Mouse (Mus musculus) neural tube, embryonic 11.5 days (tissue): Measurements from ENCODE around the gene Spg21. TPM values are rescaled to one million over a fixed set of nuclear protein-coding genes. Genes with fewer than 3 reads are reported as not detected.

Experiments
- ATAC-seq: fragments of 200-750 bp; cut with Nextera tagmentation; 2 replicates; pipeline ENCODE4 v1.8.0; 2017; ENCODE audit warnings: moderate number of reproducible peaks, mild to moderate bottlenecking, moderate TSS enrichment, moderate library complexity; ENCODE audit not compliant: insufficient read depth, low FRiP score, low TSS enrichment
- DNase-seq: peaks from one replicate; pipeline ENCODE4 v3.0.0-alpha.2; 2015; ENCODE audit warnings: low spot score
- H3K27ac ChIP-seq: fragments of 300-500 bp; sonication (generic); 2 replicates; pipeline ENCODE4 v1.5.1; 2014; ENCODE audit warnings: low read depth, mild to moderate bottlenecking, low read length
- H3K27me3 ChIP-seq: fragments of 300-500 bp; sonication (generic); 2 replicates; pipeline ENCODE4 v1.6.1; 2014; ENCODE audit warnings: mild to moderate bottlenecking, low read length, mixed read lengths; ENCODE audit not compliant: control insufficient read depth, insufficient read depth
- H3K36me3 ChIP-seq: fragments of 300-500 bp; sonication (generic); 2 replicates; pipeline ENCODE4 v1.6.1; 2014; ENCODE audit warnings: mild to moderate bottlenecking, low read length, moderate library complexity, mixed read lengths; ENCODE audit not compliant: control insufficient read depth, insufficient read depth
- H3K4me1 ChIP-seq: fragments of 300-500 bp; sonication (generic); 2 replicates; pipeline ENCODE4 v1.6.1; 2014; ENCODE audit warnings: low read length, mixed read lengths; ENCODE audit not compliant: control insufficient read depth, insufficient read depth
- H3K4me2 ChIP-seq: fragments of 300-500 bp; sonication (generic); 2 replicates; pipeline ENCODE4 v1.6.1; 2014; ENCODE audit warnings: low read depth, mild to moderate bottlenecking, moderate library complexity
- H3K4me3 ChIP-seq: fragments of 300-500 bp; sonication (generic); 2 replicates; pipeline ENCODE4 v1.5.1; 2014; ENCODE audit warnings: low read depth, low read length
- H3K9ac ChIP-seq: fragments of 300-500 bp; sonication (generic); 2 replicates; pipeline ENCODE4 v1.6.1; 2014; ENCODE audit warnings: mild to moderate bottlenecking, low read length
- H3K9me3 ChIP-seq: fragments of 300-500 bp; sonication (generic); 2 replicates; pipeline ENCODE4 v1.6.1; 2016; ENCODE audit warnings: low read length; ENCODE audit not compliant: control insufficient read depth
- WGBS: fragments of 180-500 bp; shearing (Covaris S2); extraction: QIAGEN DNeasy Blood & Tissue Kit; methylation state at CpG from one replicate; pipeline ENCODE4 v1.1.7; 2014; 5-methylcytosine and 5-hydroxymethylcytosine counted together
- polyA plus RNA-seq: library from polyadenylated mRNA; unstranded; fragments of >200 nt; fragmentation: Nextera tagmentation; extraction: Ambion mirVana; gene quantifications from 2 replicates; pipeline ENCODE4 v1.2.1, GENCODE M21; 2014

Gene Spg21
- polyA plus RNA-seq, 1 experiment from 2014 or later, result 131 TPM

- no peak overlapping the region for H3K4me3 ChIP-seq
- WGBS, result 90% methylated on average over 5 of the region's 5 CpGs
- no peak overlapping the region for H3K27ac ChIP-seq
- no peaks in the 10 kb centered on the region for H3K27me3 ChIP-seq
- H3K9ac ChIP-seq, result no peak overlapping the region
- ATAC-seq (no peak), DNase-seq (no peak)
- H3K36me3 ChIP-seq, result no peaks in the 10 kb centered on the region
- H3K4me1 ChIP-seq, result no peaks in the 10 kb centered on the region; the same call in 1 of the 2 replicates
- no peaks in the 10 kb centered on the region for H3K9me3 ChIP-seq
- H3K4me2 ChIP-seq, result no peak overlapping the region
Measured at GRCm38 (mm10) chr9:65430921-65431320, 29.8 kb upstream of the Spg21 start.

DNA sequence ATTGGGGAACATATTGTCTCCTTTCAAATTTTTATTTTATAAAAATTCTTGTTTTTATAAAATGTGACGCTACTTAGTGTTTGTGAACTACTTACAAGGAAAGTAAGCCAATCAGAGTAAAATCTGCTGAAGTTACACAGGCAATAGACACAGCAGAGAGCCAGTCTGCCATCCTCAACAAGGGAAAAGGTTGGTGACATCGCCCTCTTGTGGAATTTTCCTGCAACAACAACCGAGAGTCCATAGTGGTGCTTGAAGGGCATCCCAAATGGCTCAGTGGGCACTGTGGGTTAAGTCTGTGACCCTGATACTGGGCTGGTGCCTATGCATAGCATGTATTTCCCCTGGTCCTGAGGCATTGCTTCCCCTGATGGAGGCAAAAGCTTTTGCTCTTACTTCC is 28.5 kb upstream of the Spg21 start:
- Histone ChIP-seq H3K9me3 (no peaks in the 10 kb centered on the region), H3K27me3 (no peaks in the 10 kb centered on the region), H3K4me1 (no peaks in the 10 kb centered on the region; the same call in 1 of the 2 replicates), H3K4me3 (no peak overlapping the region), H3K27ac (no peak overlapping the region), H3K36me3 (no peaks in the 10 kb centered on the region), H3K9ac (no peak overlapping the region), H3K4me2 (no peak overlapping the region)
- 5% methylated on average over 3 of the region's 3 CpGs for WGBS
- peak; percentile 78 for DNase-seq
- ATAC-seq, result no peak

- peak; percentile 43 for DNase-seq
- Histone ChIP-seq H3K4me3 (no peak overlapping the region), H3K9me3 (no peaks in the 10 kb centered on the region), H3K27me3 (no peaks in the 10 kb centered on the region), H3K4me1 (no peaks in the 10 kb centered on the region; the same call in 1 of the 2 replicates), H3K36me3 (no peaks in the 10 kb centered on the region), H3K4me2 (no peak overlapping the region), H3K9ac (no peak overlapping the region), H3K27ac (no peak overlapping the region)
- WGBS, result 73% methylated on average over 5 of the region's 5 CpGs
- no peak for ATAC-seq
Measured at GRCm38 (mm10) chr9:65434140-65434539, 26.6 kb upstream of the Spg21 start.

DNA sequence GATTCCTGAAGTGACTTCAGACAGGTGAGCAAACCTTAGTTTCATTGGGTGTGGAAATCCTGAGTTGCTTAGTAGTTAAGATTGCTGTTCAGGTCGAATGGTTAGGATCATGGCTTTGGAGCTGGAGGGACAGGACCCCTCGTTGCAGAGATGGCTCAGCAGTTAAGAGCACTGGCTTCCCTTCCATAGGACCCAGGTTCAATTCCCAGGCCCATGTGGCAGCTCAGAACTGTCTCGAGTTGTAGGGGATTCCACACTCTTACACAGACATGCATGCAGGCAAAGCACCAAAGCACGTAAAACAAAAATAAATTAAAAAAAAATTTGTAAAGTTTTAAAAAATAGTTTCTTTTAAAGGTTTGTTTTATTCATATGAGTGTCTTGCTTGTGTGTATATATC is 25.5 kb upstream of the Spg21 start:
- Histone ChIP-seq H3K4me1 (no peaks in the 10 kb centered on the region; the same call in 1 of the 2 replicates), H3K4me3 (no peak overlapping the region), H3K9me3 (no peaks in the 10 kb centered on the region), H3K4me2 (no peak overlapping the region), H3K27ac (no peak overlapping the region), H3K36me3 (no peaks in the 10 kb centered on the region), H3K27me3 (no peaks in the 10 kb centered on the region), H3K9ac (no peak overlapping the region)
- WGBS, result 73% methylated on average over 4 of the region's 4 CpGs
- DNase-seq, result no peak
- 0 out of 2 replicates have a peak, but pooled peaks have one; percentile 20 for ATAC-seq

DNA sequence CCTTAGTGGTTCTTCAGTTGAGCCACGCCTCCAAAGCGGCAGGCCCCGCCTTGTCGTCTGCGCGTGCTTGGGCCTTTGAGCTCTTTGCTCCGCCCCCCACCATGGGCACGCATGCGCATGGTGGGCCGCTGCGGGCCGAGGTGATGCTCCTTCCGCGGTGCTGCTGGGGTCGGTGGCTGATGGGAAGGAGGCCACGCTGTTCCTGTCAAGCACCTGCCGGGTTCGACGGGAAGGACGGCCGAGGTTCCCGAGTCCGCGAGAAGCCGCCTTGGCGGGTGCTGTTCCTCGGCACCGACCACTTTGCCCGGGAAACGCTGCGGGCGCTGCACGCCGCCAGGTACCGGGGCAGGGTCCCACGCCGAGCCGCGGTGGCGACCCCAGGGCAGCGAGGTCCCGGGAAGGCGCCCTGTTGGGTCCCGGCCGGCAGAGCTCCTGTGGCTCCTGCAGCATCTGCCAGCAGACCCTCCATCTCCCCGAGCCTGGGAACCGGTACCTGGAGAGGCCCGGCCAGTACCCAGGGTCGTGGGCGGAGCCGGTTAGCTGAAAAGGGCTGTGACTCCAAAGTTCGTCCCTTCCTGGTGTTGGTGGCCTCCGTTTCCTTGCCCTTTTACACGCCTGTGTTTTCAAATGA is 25.0 kb upstream of the Spg21 start, which contains the start of gene Mtfmt:
Gene Mtfmt (plus strand): TSS at position 112 of the 631 bp plus-strand sequence.
- Histone ChIP-seq H3K27me3 (no peaks in the 10 kb centered on the region), H3K4me2 (peak within 1 kb of the TSS; percentile 69), H3K9ac (peak within 1 kb of the TSS; percentile 74), H3K4me3 (peak within 1 kb of the TSS; percentile 93), H3K4me1 (no peaks in the 10 kb centered on the region; the same call in 1 of the 2 replicates), H3K36me3 (no peaks in the 10 kb centered on the region), H3K9me3 (no peaks in the 10 kb centered on the region), H3K27ac (no peak within 1 kb of the TSS)
- under 1% methylated on average over 54 of the region's 54 CpGs for WGBS
- ATAC-seq, result peak; percentile 63
- peak; percentile 97 for DNase-seq

DNA sequence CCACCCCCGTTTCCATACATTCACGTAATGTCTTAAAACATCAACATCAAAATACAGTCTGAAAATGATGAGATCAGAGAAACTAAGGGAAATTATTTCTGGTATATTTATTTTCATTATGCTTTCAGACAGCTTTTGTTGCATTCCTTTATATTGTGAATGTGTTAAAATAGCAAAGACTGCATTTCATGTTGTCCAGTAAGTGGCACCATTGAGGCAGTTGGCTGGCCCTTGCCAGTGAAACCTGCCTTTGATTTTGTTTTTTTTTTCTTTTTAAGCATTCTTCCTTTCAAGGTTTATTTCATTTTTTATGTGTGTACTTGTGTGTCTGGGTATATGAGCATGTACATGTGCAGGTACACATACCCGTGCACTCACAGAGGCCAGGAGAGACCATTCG is 16.1 kb upstream of the Spg21 start:
- Histone ChIP-seq H3K4me1 (no peaks in the 10 kb centered on the region), H3K27me3 (no peaks in the 10 kb centered on the region), H3K36me3 (peaks cover 9% of the 10 kb centered on the region), H3K4me2 (no peak overlapping the region), H3K27ac (no peak overlapping the region), H3K9ac (no peak overlapping the region), H3K4me3 (no peak overlapping the region), H3K9me3 (no peaks in the 10 kb centered on the region)
- DNase-seq (no peak), ATAC-seq (no peak)
- 94% methylated on average over 4 of the region's 4 CpGs for WGBS

DNA sequence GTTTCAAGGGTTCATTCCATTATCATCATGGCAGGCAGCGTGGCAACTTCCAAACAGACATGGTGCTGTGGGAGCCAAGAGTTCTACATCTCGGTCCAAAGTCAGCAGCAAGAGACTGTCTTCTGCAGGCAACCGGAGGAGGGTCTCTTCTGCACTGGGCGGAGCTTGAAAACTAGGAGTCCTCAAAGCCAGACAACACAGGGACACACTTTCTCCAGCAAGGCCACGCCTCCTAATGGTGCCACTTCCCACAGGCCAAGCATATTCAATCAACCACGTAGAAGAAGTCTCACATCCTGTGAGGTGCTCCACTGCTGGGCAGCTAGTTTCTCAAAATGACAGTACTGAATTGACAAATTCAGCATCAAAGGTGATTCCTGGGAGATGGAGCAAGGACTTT is 12.8 kb upstream of the Spg21 start:
- Histone ChIP-seq H3K4me1 (no peaks in the 10 kb centered on the region), H3K27ac (no peak overlapping the region), H3K27me3 (no peaks in the 10 kb centered on the region), H3K36me3 (peaks cover 7% of the 10 kb centered on the region; the same call in 1 of the 2 replicates), H3K9me3 (no peaks in the 10 kb centered on the region), H3K9ac (no peak overlapping the region), H3K4me3 (no peak overlapping the region), H3K4me2 (no peak overlapping the region)
- ATAC-seq, result no peak
- DNase-seq, result no peak
- 91% methylated on average over 6 of the region's 6 CpGs for WGBS

- ATAC-seq, result no peak
- WGBS, result 93% methylated on average over 2 of the region's 2 CpGs
Measured at GRCm38 (mm10) chr9:65458975-65459374, 1.8 kb upstream of the Spg21 start.

DNA sequence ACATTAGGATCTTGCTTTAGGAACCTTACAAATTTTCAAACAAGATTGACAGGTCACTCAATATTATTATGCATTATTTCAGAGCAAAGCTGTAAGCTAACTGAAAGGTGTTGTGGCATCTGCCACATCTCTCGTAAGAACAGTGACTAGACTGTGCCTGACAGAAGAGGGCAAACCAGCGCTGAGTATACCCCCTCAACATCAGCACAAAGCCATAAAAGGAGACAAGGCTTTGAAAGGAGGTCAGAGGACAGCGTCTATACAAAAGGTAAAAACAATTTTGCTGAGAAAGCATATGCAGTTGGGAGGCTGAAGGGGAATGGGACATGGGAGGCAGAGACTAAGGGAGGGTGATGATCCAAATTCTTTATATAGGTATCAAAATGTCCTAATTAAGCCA is 549 bp upstream of the Spg21 start:
- H3K9me3 ChIP-seq, result no peaks in the 10 kb centered on the region
- no peaks in the 10 kb centered on the region for H3K36me3 ChIP-seq
- H3K4me1 ChIP-seq, result peaks cover 11% of the 10 kb centered on the region
- ATAC-seq (no peak), DNase-seq (no peak)
- peak overlapping the region; percentile 28 for H3K27ac ChIP-seq
- 30% methylated on average over 3 of the region's 3 CpGs for WGBS
- H3K27me3 ChIP-seq, result no peaks in the 10 kb centered on the region
- H3K4me2 ChIP-seq, result peak overlapping the region; percentile 58
- peak overlapping the region; percentile 10 for H3K9ac ChIP-seq
- peak overlapping the region; percentile 67; the same call in 1 of the 2 replicates for H3K4me3 ChIP-seq

More at GRCm38 (mm10) chr9:65458975-65459374, 1.8 kb upstream of the Spg21 start:
- Histone ChIP-seq H3K36me3 (no peaks in the 10 kb centered on the region), H3K9me3 (no peaks in the 10 kb centered on the region), H3K4me3 (no peak overlapping the region), H3K27me3 (no peaks in the 10 kb centered on the region), H3K4me2 (no peak overlapping the region), H3K9ac (no peak overlapping the region), H3K4me1 (peaks cover 11% of the 10 kb centered on the region), H3K27ac (no peak overlapping the region)
- DNase-seq, result no peak
